Mouse (Mus musculus) liver, postnatal 0 days (tissue): ENCODE data around the gene Ttc7.

Experiments
- CTCF ChIP-seq: sonication (generic); IDR thresholded peaks from 2 replicates; pipeline ENCODE4 v1.5.1; 2016; ENCODE audit warnings: antibody characterized with exemption, low read depth
- EP300 ChIP-seq: IDR thresholded peaks from 2 replicates; pipeline ENCODE4 v1.6.1; 2016; ENCODE audit warnings: antibody characterized with exemption, low read depth, mild to moderate bottlenecking

- TF ChIP-seq EP300 (no peak), CTCF (no peak)
Observed at GRCm38 (mm10) chr17:87317271-87317670, 34.6 kb downstream of the Ttc7 start.
